Mouse (Mus musculus) G1E (cell line): Measurements from ENCODE around the gene Zfp488. TPM values are rescaled to one million over a fixed set of nuclear protein-coding genes. Genes with fewer than 3 reads are reported as not detected.

Experiments
- ATAC-seq: 2 replicates; pipeline ENCODE4 v1.8.0; 2016; ENCODE audit warnings: mild to moderate bottlenecking; ENCODE audit not compliant: insufficient number of reproducible peaks, poor library complexity, low FRiP score, severe bottlenecking; ENCODE audit errors: extremely low read depth
- DNase-seq: peaks from one replicate; pipeline ENCODE4 v3.0.0; 2012; ENCODE audit warnings: low spot score
- H3K27me3 ChIP-seq: 2 replicates; pipeline ENCODE4 v1.6.1; 2012; ENCODE audit warnings: mild to moderate bottlenecking, low read length, inconsistent platforms; ENCODE audit not compliant: insufficient read depth
- H3K36me3 ChIP-seq: replicated peaks from 2 replicates; pipeline ENCODE3; 2012; ENCODE audit warnings: mild to moderate bottlenecking, inconsistent platforms
- H3K4me1 ChIP-seq: 2 replicates; pipeline ENCODE4 v1.6.1; 2012; ENCODE audit warnings: low read depth, low read length, inconsistent platforms, mixed read lengths; ENCODE audit not compliant: insufficient read depth
- H3K4me3 ChIP-seq: 2 replicates; pipeline ENCODE4 v1.5.1; 2012; ENCODE audit warnings: low read depth, mild to moderate bottlenecking, inconsistent platforms, low read length, moderate library complexity, mixed read lengths
- H3K9me3 ChIP-seq: replicated peaks from 2 replicates; pipeline ENCODE4 v1.6.1; 2012; ENCODE audit warnings: inconsistent platforms
- CTCF ChIP-seq: IDR thresholded peaks from 2 replicates; pipeline ENCODE4 v1.5.1; 2012; ENCODE audit warnings: low read depth, low read length, inconsistent platforms, mixed read lengths
- GATA1 ChIP-seq: IDR thresholded peaks from 2 replicates; pipeline ENCODE4 v1.6.1; 2012; ENCODE audit warnings: borderline replicate concordance, low read length, inconsistent platforms, mixed read lengths
- GATA2 ChIP-seq: IDR thresholded peaks from 2 replicates; pipeline ENCODE4 v1.6.1; 2012; ENCODE audit warnings: low read depth, low read length, inconsistent platforms, borderline replicate concordance
- POLR2AphosphoS5 ChIP-seq: IDR thresholded peaks from 2 replicates; pipeline ENCODE4 v1.6.1; 2012; ENCODE audit warnings: low read depth, low read length, inconsistent platforms; ENCODE audit not compliant: insufficient replicate concordance
- TAL1 ChIP-seq: conservative IDR thresholded peaks from 2 replicates; pipeline ENCODE4 v1.6.1; 2012; ENCODE audit warnings: low read depth, low read length, inconsistent platforms, mixed read lengths
- polyA plus RNA-seq: library from polyadenylated mRNA; stranded (reverse); fragments of >175 nt; gene quantifications from 2 replicates; pipeline ENCODE4 v1.2.3, GENCODE M21; 2012
- total RNA-seq, 2 experiments: library from RNA; stranded (forward) in 1 of 2; stranded (reverse) in 1 of 2; fragments of 200-1000 nt in 1 of 2; fragments of >200 nt in 1 of 2; fragmentation: Nextera tagmentation in 1 of 2; gene quantifications; 2 replicates each; pipeline ENCODE4 v1.2.3; 2014 to 2017

Zfp488 gene
- total and polyA plus RNA-seq, 3 experiments = 0.05 TPM; not detected in 2

GRCm38 (mm10) chr14:33920727-33921559, 57.6 kb downstream of the Zfp488 start:
- H3K27me3 ChIP-seq = no peaks in the 10 kb centered on the region
- TF ChIP-seq GATA2 (no peak), POLR2AphosphoS5 (no peak), CTCF (no peak), GATA1 (no peak), TAL1 (no peak)
- ATAC-seq (no peak), DNase-seq (no peak)
- no peaks in the 10 kb centered on the region for H3K36me3 ChIP-seq
- H3K4me1 ChIP-seq = no peaks in the 10 kb centered on the region
- peaks cover 67% of the 10 kb centered on the region for H3K9me3 ChIP-seq
- H3K4me3 ChIP-seq = no peak overlapping the region

Other genes with a start within 250 kb of the Zfp488 start
- not detected in 2 replicates for gene Gdf10, start 55.2 kb downstream of the Zfp488 start, total RNA-seq (2014; fragmentation: Nextera tagmentation)
- gene Gdf10, start 55.2 kb downstream of the Zfp488 start, total RNA-seq (2017) = 0.06 and 0.11 TPM in 2 replicates
- gene Gdf10, start 55.2 kb downstream of the Zfp488 start, polyA plus RNA-seq = not detected in 2 replicates
- gene Gdf2, start 37.7 kb downstream of the Zfp488 start, total RNA-seq (2014; fragmentation: Nextera tagmentation) = not detected in 2 replicates
- 0.12 and 0.16 TPM in 2 replicates for gene Gdf2, start 37.7 kb downstream of the Zfp488 start, total RNA-seq (2017)
- gene Gdf2, start 37.7 kb downstream of the Zfp488 start, polyA plus RNA-seq = not detected in 2 replicates
- not detected in 2 replicates for gene Rbp3, start 24.8 kb downstream of the Zfp488 start, total RNA-seq (2014; fragmentation: Nextera tagmentation)
- gene Rbp3, start 24.8 kb downstream of the Zfp488 start, total RNA-seq (2017) = 0.11 TPM in 1 of 2 replicates, not detected in the other
- gene Rbp3, start 24.8 kb downstream of the Zfp488 start, polyA plus RNA-seq = not detected in 2 replicates
- gene Gm30083, start 36.4 kb upstream of the Zfp488 start, total RNA-seq (2014; fragmentation: Nextera tagmentation) = not detected in 2 replicates
- not detected in 2 replicates for gene Gm30083, start 36.4 kb upstream of the Zfp488 start, total RNA-seq (2017)
- gene Gm30083, start 36.4 kb upstream of the Zfp488 start, polyA plus RNA-seq = not detected in 2 replicates
- gene Gm5460, start 38.0 kb upstream of the Zfp488 start, total RNA-seq (2014; fragmentation: Nextera tagmentation) = not detected in 2 replicates
- gene Gm5460, start 38.0 kb upstream of the Zfp488 start, total RNA-seq (2017) = 0.17 TPM in 1 of 2 replicates, not detected in the other
- gene Gm5460, start 38.0 kb upstream of the Zfp488 start, polyA plus RNA-seq = not detected in 2 replicates
- not detected in 2 replicates for gene Antxrl, start 73.9 kb upstream of the Zfp488 start, total RNA-seq (2014; fragmentation: Nextera tagmentation)
- 0.11 and 0.17 TPM in 2 replicates for gene Antxrl, start 73.9 kb upstream of the Zfp488 start, total RNA-seq (2017)
- not detected in 2 replicates for gene Antxrl, start 73.9 kb upstream of the Zfp488 start, polyA plus RNA-seq
- not detected in 2 replicates for gene Anxa8, start 107.2 kb upstream of the Zfp488 start, total RNA-seq (2014; fragmentation: Nextera tagmentation)
- gene Anxa8, start 107.2 kb upstream of the Zfp488 start, total RNA-seq (2017) = not detected in 2 replicates
- not detected in 2 replicates for gene Anxa8, start 107.2 kb upstream of the Zfp488 start, polyA plus RNA-seq
- not detected in 2 replicates for gene A630023A22Rik, start 124.0 kb upstream of the Zfp488 start, total RNA-seq (2014; fragmentation: Nextera tagmentation)
- 0.11 TPM in 1 of 2 replicates, not detected in the other for gene A630023A22Rik, start 124.0 kb upstream of the Zfp488 start, total RNA-seq (2017)
- not detected in 2 replicates for gene A630023A22Rik, start 124.0 kb upstream of the Zfp488 start, polyA plus RNA-seq
- gene Npy4r, start 173.7 kb upstream of the Zfp488 start, total RNA-seq (2014; fragmentation: Nextera tagmentation) = not detected in 2 replicates
- gene Npy4r, start 173.7 kb upstream of the Zfp488 start, total RNA-seq (2017) = 0.06 and 0.11 TPM in 2 replicates
- gene Npy4r, start 173.7 kb upstream of the Zfp488 start, polyA plus RNA-seq = not detected in 2 replicates
- gene Gprin2, start 222.9 kb upstream of the Zfp488 start, total RNA-seq (2014; fragmentation: Nextera tagmentation) = not detected in 2 replicates
- under 0.01 and 0.05 TPM in 2 replicates for gene Gprin2, start 222.9 kb upstream of the Zfp488 start, total RNA-seq (2017)
- gene Gprin2, start 222.9 kb upstream of the Zfp488 start, polyA plus RNA-seq = not detected in 2 replicates
- gene Syt15, start 240.8 kb upstream of the Zfp488 start, total RNA-seq (2014; fragmentation: Nextera tagmentation) = not detected in 2 replicates
- 0.11 TPM in 1 of 2 replicates, not detected in the other for gene Syt15, start 240.8 kb upstream of the Zfp488 start, total RNA-seq (2017)
- gene Syt15, start 240.8 kb upstream of the Zfp488 start, polyA plus RNA-seq = not detected in 2 replicates